Mouse (Mus musculus) MEL (cell line): ENCODE data around the gene Ubac2. TPM values are rescaled to one million over a fixed set of nuclear protein-coding genes. Genes with fewer than 3 reads are reported as not detected.
"Not testable (repeated sequence)": the region's sequence is repeated elsewhere in the genome, so short reads cannot be mapped to it uniquely, and the experiment has no call there.

Experiments
- DNase-seq: peaks from one replicate; pipeline ENCODE4 v3.0.0; 2011; ENCODE audit warnings: low read depth, low spot score
- H3K27ac ChIP-seq: 2 replicates; pipeline ENCODE4 v1.5.1; 2012; ENCODE audit warnings: low read depth, mild to moderate bottlenecking, control low read depth, low read length, moderate library complexity; ENCODE audit not compliant: control insufficient read depth
- H3K27me3 ChIP-seq, 2 experiments: fragments of 150-350 bp in 1 of 2; sonication (generic) in 1 of 2; 2 replicates each; pipeline ENCODE4 v1.6.1; 2012; ENCODE audit warnings: low read length in 2 of 2, mild to moderate bottlenecking in 2 of 2, improper control_type of control experiment in 1 of 2, moderate library complexity in 1 of 2; ENCODE audit not compliant: insufficient read depth in 2 of 2, control insufficient read depth in 1 of 2
- H3K36me3 ChIP-seq, 2 experiments: 2 replicates each; pipeline ENCODE4 v1.6.1; 2012 to 2014; ENCODE audit warnings: low read length in 2 of 2, improper control_type of control experiment in 1 of 2, inconsistent platforms in 1 of 2, mild to moderate bottlenecking in 1 of 2; ENCODE audit not compliant: insufficient read depth in 2 of 2, control insufficient read depth in 1 of 2
- H3K4me1 ChIP-seq, 2 experiments: fragments of 150-350 bp in 1 of 2; sonication (generic) in 1 of 2; 2 replicates each; pipeline ENCODE4 v1.6.1; 2012; ENCODE audit warnings: low read length in 2 of 2, improper control_type of control experiment in 1 of 2, mild to moderate bottlenecking in 1 of 2; ENCODE audit not compliant: insufficient read depth in 2 of 2, control insufficient read depth in 1 of 2
- H3K4me3 ChIP-seq, 2 experiments: fragments of 150-350 bp in 1 of 2; sonication (generic) in 1 of 2; 2 replicates each; pipeline ENCODE4 v1.5.1; 2012; ENCODE audit warnings: low read depth in 2 of 2, low read length in 2 of 2, mild to moderate bottlenecking in 2 of 2, moderate library complexity in 2 of 2, control low read depth in 1 of 2, improper control_type of control experiment in 1 of 2; ENCODE audit not compliant: control insufficient read depth in 1 of 2, insufficient read depth in 1 of 2
- H3K79me2 ChIP-seq: 2 replicates; pipeline ENCODE4 v1.6.1; 2012; ENCODE audit warnings: mild to moderate bottlenecking, low read length, moderate library complexity; ENCODE audit not compliant: control insufficient read depth, poor library complexity, insufficient read depth
- H3K9ac ChIP-seq: 2 replicates; pipeline ENCODE4 v1.6.1; 2012; ENCODE audit warnings: low read depth, mild to moderate bottlenecking, control low read depth, low read length, moderate library complexity; ENCODE audit not compliant: control insufficient read depth, poor library complexity, severe bottlenecking
- H3K9me3 ChIP-seq: fragments of 150-350 bp; sonication (generic); replicated peaks from 2 replicates; pipeline ENCODE4 v1.6.1; 2012; ENCODE audit warnings: mild to moderate bottlenecking, low read length, improper control_type of control experiment, moderate library complexity; ENCODE audit not compliant: insufficient read depth
- CHD2 ChIP-seq: IDR thresholded peaks from 2 replicates; pipeline ENCODE4 v1.6.1; 2011; ENCODE audit warnings: low read length, improper control_type of control experiment
- GATA1 ChIP-seq: IDR thresholded peaks from 2 replicates; pipeline ENCODE4 v1.6.1; 2011; ENCODE audit warnings: low read depth, low read length, improper control_type of control experiment
- HCFC1 ChIP-seq: IDR thresholded peaks from 2 replicates; pipeline ENCODE4 v1.6.1; 2012; ENCODE audit warnings: low read depth, mild to moderate bottlenecking, inconsistent platforms, low read length, improper control_type of control experiment, moderate library complexity
- JUND ChIP-seq: IDR thresholded peaks from 2 replicates; pipeline ENCODE4 v1.6.1; 2011; ENCODE audit warnings: low read depth, mild to moderate bottlenecking, improper control_type of control experiment, low read length
- MYC ChIP-seq: IDR thresholded peaks from 2 replicates; pipeline ENCODE4 v1.6.1; 2011; ENCODE audit warnings: low read depth, mild to moderate bottlenecking, low read length, improper control_type of control experiment, moderate library complexity
- NELFE ChIP-seq: IDR thresholded peaks from 2 replicates; pipeline ENCODE4 v1.6.1; 2011; ENCODE audit warnings: low read depth, low read length, improper control_type of control experiment
- NRF1 ChIP-seq: IDR thresholded peaks from 2 replicates; pipeline ENCODE4 v1.6.1; 2014; ENCODE audit warnings: low read depth, mild to moderate bottlenecking, inconsistent platforms, low read length, improper control_type of control experiment, moderate library complexity; ENCODE audit not compliant: poor library complexity, insufficient read depth, severe bottlenecking
- POLR2AphosphoS5 ChIP-seq: IDR thresholded peaks from 2 replicates; pipeline ENCODE4 v1.6.1; 2012; ENCODE audit warnings: low read depth, borderline replicate concordance, mild to moderate bottlenecking, inconsistent platforms, low read length, moderate library complexity, mixed read lengths
- SIN3A ChIP-seq: IDR thresholded peaks from 2 replicates; pipeline ENCODE4 v1.6.1; 2012; ENCODE audit warnings: low read length, improper control_type of control experiment, inconsistent platforms
- TAL1 ChIP-seq: IDR thresholded peaks from 2 replicates; pipeline ENCODE4 v1.6.1; 2012; ENCODE audit warnings: mild to moderate bottlenecking, inconsistent platforms, low read length, moderate library complexity, mixed read lengths
- ZKSCAN1 ChIP-seq: IDR thresholded peaks from 2 replicates; pipeline ENCODE4 v1.6.1; 2012; ENCODE audit warnings: low read depth, mild to moderate bottlenecking, inconsistent platforms, low read length, improper control_type of control experiment, moderate library complexity
- ZMIZ1 ChIP-seq: IDR thresholded peaks from 2 replicates; pipeline ENCODE4 v1.6.1; 2012; ENCODE audit warnings: low read depth, mild to moderate bottlenecking, inconsistent platforms, low read length, improper control_type of control experiment, moderate library complexity
- polyA plus RNA-seq, 2 experiments: library from polyadenylated mRNA; stranded (reverse) in 1 of 2; unstranded in 1 of 2; fragments of >175 nt in 1 of 2; fragments of >200 nt in 1 of 2; gene quantifications; 2 replicates each; pipeline versions ENCODE4 v1.2.1 to v1.2.4; 2012; ENCODE audit warnings: low replicate concordance in 2 of 2, low read depth in 1 of 2; ENCODE audit not compliant: insufficient read length in 2 of 2, insufficient read depth in 1 of 2, missing spikeins in 1 of 2
- total RNA-seq: library from RNA; depleted of rRNA; stranded (reverse); fragments of 300-350 nt; gene quantifications from 2 replicates; pipeline ENCODE4 v1.2.3, GENCODE M21; 2012

The Ubac2 gene
- total and polyA plus RNA-seq, 3 experiments = 32.9 to 44.8 TPM; not detected in 1

DNA sequence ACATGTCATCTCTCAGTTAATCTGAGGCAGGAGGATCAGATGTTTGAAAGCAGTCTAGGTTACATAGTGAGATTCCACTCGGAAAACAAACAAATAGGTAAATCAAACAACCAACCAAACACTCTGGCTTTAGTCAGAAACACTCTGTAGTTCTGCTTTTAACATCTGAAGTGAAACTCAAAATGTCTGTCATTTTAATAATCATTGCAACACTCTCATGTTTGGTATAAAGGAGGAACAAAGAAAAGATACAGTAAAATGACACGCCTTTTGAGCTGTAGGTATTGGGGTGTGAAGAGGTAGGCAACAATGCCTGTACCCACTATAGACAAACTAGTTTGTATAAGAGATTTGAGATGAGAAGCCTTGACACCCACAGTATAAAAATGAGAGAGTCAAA lies 5.2 kb upstream of the Ubac2 start (continued):
- TF ChIP-seq TAL1 = no peak
- TF ChIP-seq ZKSCAN1 = no peak
- TF ChIP-seq SIN3A = no peak
- TF ChIP-seq POLR2AphosphoS5 = no peak
- TF ChIP-seq HCFC1 = no peak
- TF ChIP-seq MYC = no peak

DNA sequence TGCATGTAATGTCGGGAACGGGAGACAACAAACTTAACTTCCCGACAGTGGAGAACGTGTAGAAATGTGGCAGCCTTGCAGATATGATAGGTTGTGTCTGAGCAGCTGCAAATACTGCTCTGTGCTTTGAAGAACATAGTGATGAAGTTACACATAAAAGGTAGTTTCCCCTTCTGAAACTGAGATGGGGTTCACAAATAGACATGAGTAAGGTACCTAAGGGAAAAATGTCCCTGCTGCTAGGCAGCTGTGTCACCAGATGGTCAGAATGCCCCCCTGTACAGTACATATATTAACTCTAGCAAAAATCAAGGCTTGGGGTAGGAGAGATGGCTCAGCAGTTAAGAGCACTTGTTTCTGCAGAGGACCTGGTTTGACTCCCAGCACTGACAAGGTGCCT lies 4.8 kb upstream of the Ubac2 start:
- no peak overlapping the region for H3K9ac ChIP-seq
- H3K27ac ChIP-seq = no peak overlapping the region
- peaks cover 5% of the 10 kb centered on the region for H3K79me2 ChIP-seq
- no peaks in the 10 kb centered on the region for H3K9me3 ChIP-seq
- H3K27me3 ChIP-seq = no peaks in the 10 kb centered on the region
- TF ChIP-seq NRF1 (no peak), ZMIZ1 (no peak)
- peaks cover 0 to 6% of the 10 kb centered on the region in 2 experiments; a peak in 2 of 4 replicates for H3K36me3 ChIP-seq
- H3K4me1 ChIP-seq = peaks cover 3% of the 10 kb centered on the region in 2 experiments; a peak in 2 of 4 replicates
- no peak for DNase-seq
- peak overlapping the region in 1 of 2 experiments; percentile 48; a peak in 2 of 4 replicates for H3K4me3 ChIP-seq

DNA sequence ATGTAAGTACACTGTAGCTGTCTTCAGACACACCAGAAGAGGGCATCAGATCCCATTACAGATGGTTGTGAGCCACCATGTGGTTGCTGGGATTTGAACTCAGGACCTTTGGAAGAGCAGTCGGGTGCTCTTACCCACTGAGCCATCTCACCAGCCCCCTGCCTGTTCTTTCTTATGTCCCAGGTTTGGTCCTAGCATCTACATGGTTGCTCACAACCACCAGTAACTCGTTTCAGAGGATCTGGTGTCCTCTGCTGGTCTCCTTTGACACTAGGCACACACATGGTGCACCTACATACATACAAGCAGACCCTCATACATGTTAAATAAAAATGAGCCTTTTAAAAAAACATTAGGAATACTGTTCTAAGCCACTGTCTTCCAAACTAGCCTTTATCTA lies 2.2 kb upstream of the Ubac2 start:
- H3K9ac ChIP-seq, H3K9me3 ChIP-seq, H3K4me1 ChIP-seq, H3K27ac ChIP-seq, H3K4me3 ChIP-seq, DNase-seq, H3K27me3 ChIP-seq, H3K36me3 ChIP-seq: not testable (repeated sequence)
- H3K79me2 ChIP-seq = peaks cover 15% of the 10 kb centered on the region

GRCm38 (mm10) chr14:121876860-121877259 lies 1.6 kb upstream of the Ubac2 start:
- no peak for TF ChIP-seq GATA1
- no peak for TF ChIP-seq NRF1
- TF ChIP-seq CHD2 = no peak
- no peak for TF ChIP-seq NELFE
- TF ChIP-seq MYC = no peak
- TF ChIP-seq JUND = no peak
- TF ChIP-seq, all 39 proteins: peak for 0
- no peak overlapping the region for H3K4me3 ChIP-seq
- H3K9me3 ChIP-seq = no peaks in the 10 kb centered on the region
- no peak overlapping the region for H3K9ac ChIP-seq
- no peaks in the 10 kb centered on the region for H3K27me3 ChIP-seq
- H3K27ac ChIP-seq = no peak overlapping the region
- H3K4me1 ChIP-seq = peaks cover 3% of the 10 kb centered on the region in 2 experiments; a peak in 2 of 4 replicates
- H3K36me3 ChIP-seq = peaks cover 0 to 6% of the 10 kb centered on the region in 2 experiments; a peak in 2 of 4 replicates
- DNase-seq = no peak
- peaks cover 15% of the 10 kb centered on the region for H3K79me2 ChIP-seq
